19 mouse cellular contexts compared by ENCODE assay signal in genomic region chr7:128519316-128520050, GRCm38 (mm10). TPM values are rescaled to one million over a fixed set of nuclear protein-coding genes. Genes with fewer than 3 reads are reported as not detected.
DNase-seq lines count a peak whose midpoint lies in the region; ATAC-seq and TF ChIP-seq lines count a peak whose summit lies in the region.
"Had no signal": no experiment of that assay in that cellular context is flagged by ENCODE, and none has a peak within 500 bp of the region (broad histone marks: within the 10 kb centered on the region; RNA-seq: fewer than 3 reads in every experiment).

No protein-coding gene starts in this region.

- H3K79me2 ChIP-seq in heart, adult 2 months (replicated peaks; ENCODE audit: control insufficient read depth, insufficient read depth, low read length), result no peaks in the 10 kb centered on the region

- H3K4me3 ChIP-seq in heart, adult 2 months, result no peak overlapping the region
- H3K4me3 ChIP-seq in embryonic facial prominence, embryonic 10.5 days, result peak overlapping the region; percentile 22; the same call in 1 of the 2 replicates
- no peak overlapping the region for H3K4me3 ChIP-seq in limb, embryonic 15.5 days
- H3K4me3 ChIP-seq: neural tube, embryonic 13.5 days had no signal

- no peaks in the 10 kb centered on the region for H3K9me3 ChIP-seq in embryonic facial prominence, embryonic 10.5 days
- no peaks in the 10 kb centered on the region for H3K9me3 ChIP-seq in limb, embryonic 15.5 days
- H3K9me3 ChIP-seq: neural tube, embryonic 13.5 days had no signal

- 62% methylated on average over 16 of the region's 16 CpGs for WGBS in heart, adult 2 months
- 59% methylated on average over 16 of the region's 16 CpGs for WGBS in embryonic facial prominence, embryonic 10.5 days
- WGBS in limb, embryonic 15.5 days, result 37% methylated on average over 16 of the region's 16 CpGs

- TF ChIP-seq CTCF in heart, adult 2 months (IDR thresholded peaks at IDR 0.05), result no peak

- 0 out of 2 replicates have a peak overlapping the region, but pooled peaks have one; percentile 3 for H3K4me2 ChIP-seq in limb, embryonic 15.5 days
- H3K4me2 ChIP-seq: liver, embryonic 11.5 days; lung, embryonic 14.5 days; neural tube, embryonic 13.5 days had no signal

- no peak for TF ChIP-seq POLR2A in heart, adult 2 months (IDR thresholded peaks at IDR 0.05; ENCODE audit: insufficient read depth, low read depth, low read length)

- TF ChIP-seq EP300 in heart, adult 2 months (IDR thresholded peaks at IDR 0.05; ENCODE audit: insufficient read depth, low read depth, low read length), result no peak

- no peaks in the 10 kb centered on the region for H3K27me3 ChIP-seq in heart, adult 2 months (ENCODE audit: control insufficient read depth, insufficient read depth, low read length)
- peaks cover 23% of the 10 kb centered on the region for H3K27me3 ChIP-seq in embryonic facial prominence, embryonic 10.5 days (replicated peaks; ENCODE audit: low read depth, poor library complexity, severe bottlenecking)
- H3K27me3 ChIP-seq in limb, embryonic 15.5 days, result no peaks in the 10 kb centered on the region

- no peaks in the 10 kb centered on the region for H3K36me3 ChIP-seq in heart, adult 2 months (ENCODE audit: control insufficient read depth, insufficient read depth, low read length)
- no peaks in the 10 kb centered on the region for H3K36me3 ChIP-seq in embryonic facial prominence, embryonic 10.5 days (replicated peaks)
- H3K36me3 ChIP-seq in limb, embryonic 15.5 days, result no peaks in the 10 kb centered on the region
- H3K36me3 ChIP-seq: neural tube, embryonic 13.5 days had no signal

- H3K27ac ChIP-seq in heart, adult 2 months, result no peak overlapping the region
- H3K27ac ChIP-seq in embryonic facial prominence, embryonic 10.5 days (replicated peaks), result no peak overlapping the region
- H3K27ac ChIP-seq in limb, embryonic 15.5 days, result no peak overlapping the region
- H3K27ac ChIP-seq: hindbrain, postnatal 0 days; neural tube, embryonic 13.5 days; stomach, postnatal 0 days had no signal

- no peaks in the 10 kb centered on the region for H3K4me1 ChIP-seq in heart, adult 2 months (ENCODE audit: control insufficient read depth, insufficient read depth, low read length)
- H3K4me1 ChIP-seq in embryonic facial prominence, embryonic 10.5 days, result peaks cover 30% of the 10 kb centered on the region
- peaks cover 14% of the 10 kb centered on the region; the same call in 1 of the 2 replicates for H3K4me1 ChIP-seq in limb, embryonic 15.5 days

- peak; percentile 86 for DNase-seq in heart, adult 11 months
- DNase-seq in heart, adult 2 months, result no peak
- peak; percentile 24 to 32 for DNase-seq in left cerebral cortex, postnatal 25 days (ENCODE audit: low spot score in 2 of 2)
- DNase-seq in left cerebral cortex, postnatal 10 days (ENCODE audit: extremely low spot score in 1 of 2, low spot score in 2 of 2), result no peak
- DNase-seq in embryonic facial prominence, embryonic 10.5 days (ENCODE audit: low spot score), result peak; percentile 62
- no peak for DNase-seq in kidney, postnatal 10 days
- no peak for DNase-seq in ovary, postnatal 14 days (ENCODE audit: low spot score)
- DNase-seq: adrenal gland, adult 2 months; cerebellum, adult 2 months; forebrain, postnatal 0 days; kidney, adult 2 months; kidney, postnatal 4 days; lung, embryonic 14.5 days; thymus, postnatal 14 days had no signal

- no peak for ATAC-seq in limb, embryonic 15.5 days (ENCODE audit: insufficient number of reproducible peaks, low FRiP score, low TSS enrichment, low read depth)
- ATAC-seq: forebrain, postnatal 0 days; hindbrain, postnatal 0 days had no signal

- no peak overlapping the region for H3K9ac ChIP-seq in heart, adult 2 months (ENCODE audit: low read depth, low read length)
- no peak overlapping the region for H3K9ac ChIP-seq in limb, embryonic 15.5 days
- H3K9ac ChIP-seq: forebrain, postnatal 0 days; lung, embryonic 14.5 days; neural tube, embryonic 13.5 days had no signal

- intact Hi-C loops in heart, adult 2 months (cut with DNase I), result loop anchor here (5.0 kb wide), 1 partner anchor 93 kb away; the partner anchor contains the start of gene Inpp5f
- intact Hi-C loops in left cerebral cortex, postnatal 25 days (cut with DNase I), result no loop called here
- intact Hi-C loops in left cerebral cortex, postnatal 10 days (cut with DNase I), result no loop called here

RNA-seq across cellular contexts. Expression of gene Bag3, which starts 3.9 kb away (rescaled TPM):
- 100 to 1,000 TPM; 259 to 296 TPM for total RNA-seq in heart, adult 2 months (2021)
- 133 and 148 TPM in 2 replicates for polyA plus RNA-seq in heart, adult 2 months (2012; rRNA removed)
- total RNA-seq in left cerebral cortex, postnatal 25 days (2021), result 1 to 10 TPM; 6.4 to 7.5 TPM
- 1 to 10 TPM; 4.6 to 4.9 TPM for total RNA-seq in left cerebral cortex, postnatal 10 days (2021)
- 11.2 and 11.5 TPM in 2 replicates for polyA plus RNA-seq in embryonic facial prominence, embryonic 10.5 days (2016; fragmentation: Nextera tagmentation; extraction: Ambion mirVana)
- 21.8 and 23.0 TPM in 2 replicates for polyA plus RNA-seq in limb, embryonic 15.5 days (2015; fragmentation: Nextera tagmentation; extraction: Ambion mirVana)

RNA-seq across cellular contexts. Expression of gene Tial1, which starts 58.0 kb away (rescaled TPM):
- 10 to 100 TPM; 42.8 to 43.4 TPM for total RNA-seq in heart, adult 2 months (2021)
- polyA plus RNA-seq in heart, adult 2 months (2012; rRNA removed), result 18.4 and 32.9 TPM in 2 replicates
- total RNA-seq in left cerebral cortex, postnatal 25 days (2021), result 100 to 1,000 TPM in 1 of 2 experiments, 10 to 100 TPM in 1; 89.6 to 102 TPM
- 100 to 1,000 TPM; 104 to 106 TPM for total RNA-seq in left cerebral cortex, postnatal 10 days (2021)
- 25.3 and 27.0 TPM in 2 replicates for polyA plus RNA-seq in embryonic facial prominence, embryonic 10.5 days (2016; fragmentation: Nextera tagmentation; extraction: Ambion mirVana)
- 23.5 and 27.4 TPM in 2 replicates for polyA plus RNA-seq in limb, embryonic 15.5 days (2015; fragmentation: Nextera tagmentation; extraction: Ambion mirVana)

Comparison
In these comparisons a context has a peak if more than half of its experiments do, and no peak if none do; other contexts are left out.
1. DNase-seq: peak in heart, adult 11 months (single experiment), left cerebral cortex, postnatal 25 days (2 of 2) and embryonic facial prominence, embryonic 10.5 days (single experiment); none in heart, adult 2 months (0 of 2), left cerebral cortex, postnatal 10 days (0 of 2), kidney, postnatal 10 days (single experiment) and ovary, postnatal 14 days (single experiment).
2. RNA of gene Bag3, which starts 3.9 kb away (total RNA-seq): 259 to 296 TPM in heart, adult 2 months; 6.4 to 7.5 TPM in left cerebral cortex, postnatal 25 days and 4.6 to 4.9 TPM in left cerebral cortex, postnatal 10 days; every median in the first group is over 10 times any median in the second.